Mouse (Mus musculus): ENCODE data around the gene Cxcl16.
"Not testable (repeated sequence)": the region's sequence is repeated elsewhere in the genome, so short reads cannot be mapped to it uniquely, and the experiment has no call there.

Cxcl16 gene

GRCm38 (mm10) chr11:70451797-70452498, 7.8 kb downstream of the Cxcl16 start, which contains the start of gene Med11:
Gene Med11, plus strand, starts transcription at chr11:70451919.
- DNase-seq = peak; percentile 92

- no peak for DNase-seq
These were observed 8.9 kb downstream of the Cxcl16 start for GRCm38 (mm10) chr11:70450926-70451325.

- DNase-seq = no peak
These were observed 12.4 kb downstream of the Cxcl16 start for GRCm38 (mm10) chr11:70447373-70447772.

- no peak for DNase-seq
These were observed 13.0 kb downstream of the Cxcl16 start for GRCm38 (mm10) chr11:70446756-70447155.

- no peak for DNase-seq
These were observed 15.1 kb downstream of the Cxcl16 start for GRCm38 (mm10) chr11:70444667-70445066.

GRCm38 (mm10) chr11:70443964-70444363, 15.8 kb downstream of the Cxcl16 start:
- DNase-seq = no peak

GRCm38 (mm10) chr11:70441882-70442281, 17.9 kb downstream of the Cxcl16 start:
- DNase-seq = no peak

- DNase-seq = no peak
These were observed 19.1 kb downstream of the Cxcl16 start for GRCm38 (mm10) chr11:70440637-70441036.

- DNase-seq = no peak
These were observed 20.9 kb downstream of the Cxcl16 start for GRCm38 (mm10) chr11:70438728-70439374.

- no peak for DNase-seq
These were observed 22.4 kb downstream of the Cxcl16 start for GRCm38 (mm10) chr11:70437426-70437825.

- DNase-seq = no peak
These were observed 24.3 kb downstream of the Cxcl16 start for GRCm38 (mm10) chr11:70435476-70435875.

GRCm38 (mm10) chr11:70433951-70434350, 25.8 kb downstream of the Cxcl16 start:
- no peak for DNase-seq

GRCm38 (mm10) chr11:70433569-70433943, 26.2 kb downstream of the Cxcl16 start:
- no peak for DNase-seq

- no peak for DNase-seq
These were observed 26.8 kb downstream of the Cxcl16 start for GRCm38 (mm10) chr11:70432895-70433568.

- peak; percentile 99 for DNase-seq
These were observed 27.5 kb downstream of the Cxcl16 start, which contains the start of gene Arrb2 for GRCm38 (mm10) chr11:70432048-70432894. Gene Arrb2, plus strand, starts transcription at chr11:70432635.

GRCm38 (mm10) chr11:70431574-70431973, 28.2 kb downstream of the Cxcl16 start:
- DNase-seq = no peak

- DNase-seq = not testable (repeated sequence)
These were observed 33.2 kb downstream of the Cxcl16 start for GRCm38 (mm10) chr11:70426598-70426997.

- DNase-seq = no peak
These were observed 40.3 kb downstream of the Cxcl16 start for GRCm38 (mm10) chr11:70419486-70419885.

GRCm38 (mm10) chr11:70418199-70418598, 41.6 kb downstream of the Cxcl16 start:
- no peak for DNase-seq

- peak; percentile 27 for DNase-seq
These were observed 45.8 kb downstream of the Cxcl16 start for GRCm38 (mm10) chr11:70413961-70414360.

GRCm38 (mm10) chr11:70412591-70412990, 47.2 kb downstream of the Cxcl16 start:
- no peak for DNase-seq

GRCm38 (mm10) chr11:70410297-70410643, 49.5 kb downstream of the Cxcl16 start:
- no peak for DNase-seq
